Mouse (Mus musculus): Measurements from ENCODE around the gene Fars2. TPM values are rescaled to one million over a fixed set of nuclear protein-coding genes. Genes with fewer than 3 reads are reported as not detected.

Fars2 gene
- polyA plus RNA-seq, 1 experiment: 123 TPM

- H3K36me3 ChIP-seq (ENCODE audit: control insufficient read depth, insufficient read depth, low read length): no peaks in the 10 kb centered on the region
- H3K27me3 ChIP-seq (ENCODE audit: control insufficient read depth, insufficient read depth, low read length): no peaks in the 10 kb centered on the region
- no peak for TF ChIP-seq POLR2A (IDR thresholded peaks at IDR 0.05; ENCODE audit: control insufficient read depth, low read depth, low read length)
- peak; percentile 43; the same call in 1 of the 2 replicates for TF ChIP-seq CTCF (IDR thresholded peaks at IDR 0.05; ENCODE audit: control insufficient read depth, insufficient read depth, insufficient replicate concordance, low read depth, low read length)
- H3K4me3 ChIP-seq (ENCODE audit: control insufficient read depth, low read depth, low read length): no peak overlapping the region
- no peaks in the 10 kb centered on the region for H3K4me1 ChIP-seq (ENCODE audit: control insufficient read depth, insufficient read depth, low read length)
- H3K27ac ChIP-seq (ENCODE audit: control insufficient read depth, insufficient read depth, low read depth, low read length): no peak overlapping the region
Observed at GRCm38 (mm10) chr13:36282018-36282417, 164.8 kb downstream of the Fars2 start.

DNA sequence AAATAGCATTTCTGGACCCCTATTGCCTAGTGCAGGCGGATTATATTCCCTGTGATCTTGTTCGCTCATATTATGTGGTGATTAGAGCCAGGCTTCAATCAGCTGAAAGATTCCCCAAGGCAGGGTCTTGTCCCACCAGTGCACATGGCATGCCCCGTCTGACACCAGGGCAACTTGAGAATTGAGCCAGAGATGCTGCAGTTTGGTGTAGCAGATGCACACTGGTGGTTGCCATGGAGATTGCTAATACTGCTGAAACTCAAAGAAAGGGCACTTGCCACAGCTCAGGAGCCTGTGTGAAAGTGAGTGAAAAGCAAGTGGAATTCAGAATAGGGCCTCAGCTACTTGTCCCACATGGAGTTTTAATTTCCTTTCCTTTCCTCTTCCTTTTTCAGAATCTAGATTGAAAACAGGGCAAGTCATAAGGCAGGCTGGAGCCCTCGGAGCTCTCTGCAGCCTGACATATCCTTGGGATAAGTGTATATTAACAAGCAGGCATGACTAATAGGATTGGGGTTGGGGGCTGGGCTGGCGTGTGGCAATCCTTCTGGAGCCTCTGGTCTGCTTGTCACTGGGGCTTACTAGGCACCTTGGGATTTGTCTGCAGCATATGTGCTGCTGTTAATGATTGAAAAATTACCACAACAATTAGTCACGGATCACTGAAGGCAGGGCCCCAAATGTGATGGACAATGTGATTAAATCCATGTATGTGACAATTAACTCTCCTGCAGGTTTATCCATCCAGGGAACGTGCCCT, 165.8 kb downstream of the Fars2 start:
- no peak overlapping the region for H3K27ac ChIP-seq (ENCODE audit: control insufficient read depth, insufficient read depth, low read depth, low read length)
- no peaks in the 10 kb centered on the region for H3K27me3 ChIP-seq (ENCODE audit: control insufficient read depth, insufficient read depth, low read length)
- TF ChIP-seq CTCF (IDR thresholded peaks at IDR 0.05; ENCODE audit: control insufficient read depth, insufficient read depth, insufficient replicate concordance, low read depth, low read length): no peak
- no peak for TF ChIP-seq POLR2A (IDR thresholded peaks at IDR 0.05; ENCODE audit: control insufficient read depth, low read depth, low read length)
- no peaks in the 10 kb centered on the region for H3K4me1 ChIP-seq (ENCODE audit: control insufficient read depth, insufficient read depth, low read length)
- H3K4me3 ChIP-seq (ENCODE audit: control insufficient read depth, low read depth, low read length): no peak overlapping the region
- H3K36me3 ChIP-seq (ENCODE audit: control insufficient read depth, insufficient read depth, low read length): no peaks in the 10 kb centered on the region

GRCm38 (mm10) chr13:36283545-36284067, 166.4 kb downstream of the Fars2 start:
- H3K27me3 ChIP-seq (ENCODE audit: control insufficient read depth, insufficient read depth, low read length): no peaks in the 10 kb centered on the region
- H3K27ac ChIP-seq (ENCODE audit: control insufficient read depth, insufficient read depth, low read depth, low read length): no peak overlapping the region
- H3K4me3 ChIP-seq (ENCODE audit: control insufficient read depth, low read depth, low read length): no peak overlapping the region

GRCm38 (mm10) chr13:36284097-36284496, 166.9 kb downstream of the Fars2 start:
- TF ChIP-seq POLR2A (IDR thresholded peaks at IDR 0.05; ENCODE audit: control insufficient read depth, low read depth, low read length): no peak
- Histone ChIP-seq H3K4me3 (ENCODE audit: control insufficient read depth, low read depth, low read length) (no peak overlapping the region), H3K4me1 (ENCODE audit: control insufficient read depth, insufficient read depth, low read length) (no peaks in the 10 kb centered on the region), H3K27me3 (ENCODE audit: control insufficient read depth, insufficient read depth, low read length) (no peaks in the 10 kb centered on the region), H3K36me3 (ENCODE audit: control insufficient read depth, insufficient read depth, low read length) (no peaks in the 10 kb centered on the region), H3K27ac (ENCODE audit: control insufficient read depth, insufficient read depth, low read depth, low read length) (no peak overlapping the region)

More at GRCm38 (mm10) chr13:36283545-36284067, 166.4 kb downstream of the Fars2 start:
- TF ChIP-seq CTCF (IDR thresholded peaks at IDR 0.05; ENCODE audit: control insufficient read depth, insufficient read depth, insufficient replicate concordance, low read depth, low read length) (no peak), POLR2A (IDR thresholded peaks at IDR 0.05; ENCODE audit: control insufficient read depth, low read depth, low read length) (no peak)
- no peaks in the 10 kb centered on the region for H3K4me1 ChIP-seq (ENCODE audit: control insufficient read depth, insufficient read depth, low read length)
- no peaks in the 10 kb centered on the region for H3K36me3 ChIP-seq (ENCODE audit: control insufficient read depth, insufficient read depth, low read length)

- Histone ChIP-seq H3K4me1 (ENCODE audit: control insufficient read depth, insufficient read depth, low read length) (no peaks in the 10 kb centered on the region), H3K4me3 (ENCODE audit: control insufficient read depth, low read depth, low read length) (no peak overlapping the region), H3K36me3 (ENCODE audit: control insufficient read depth, insufficient read depth, low read length) (no peaks in the 10 kb centered on the region), H3K27ac (ENCODE audit: control insufficient read depth, insufficient read depth, low read depth, low read length) (no peak overlapping the region), H3K27me3 (ENCODE audit: control insufficient read depth, insufficient read depth, low read length) (no peaks in the 10 kb centered on the region)
- TF ChIP-seq CTCF (IDR thresholded peaks at IDR 0.05; ENCODE audit: control insufficient read depth, insufficient read depth, insufficient replicate concordance, low read depth, low read length): no peak
- TF ChIP-seq POLR2A (IDR thresholded peaks at IDR 0.05; ENCODE audit: control insufficient read depth, low read depth, low read length): no peak
Observed at GRCm38 (mm10) chr13:36285235-36285634, 168.0 kb downstream of the Fars2 start.

GRCm38 (mm10) chr13:36293511-36293910, 176.3 kb downstream of the Fars2 start:
- TF ChIP-seq CTCF (IDR thresholded peaks at IDR 0.05; ENCODE audit: control insufficient read depth, insufficient read depth, insufficient replicate concordance, low read depth, low read length): no peak
- no peak for TF ChIP-seq POLR2A (IDR thresholded peaks at IDR 0.05; ENCODE audit: control insufficient read depth, low read depth, low read length)
- Histone ChIP-seq H3K27me3 (ENCODE audit: control insufficient read depth, insufficient read depth, low read length) (no peaks in the 10 kb centered on the region), H3K27ac (ENCODE audit: control insufficient read depth, insufficient read depth, low read depth, low read length) (no peak overlapping the region), H3K4me1 (ENCODE audit: control insufficient read depth, insufficient read depth, low read length) (no peaks in the 10 kb centered on the region), H3K36me3 (ENCODE audit: control insufficient read depth, insufficient read depth, low read length) (no peaks in the 10 kb centered on the region), H3K4me3 (ENCODE audit: control insufficient read depth, low read depth, low read length) (no peak overlapping the region)

DNA sequence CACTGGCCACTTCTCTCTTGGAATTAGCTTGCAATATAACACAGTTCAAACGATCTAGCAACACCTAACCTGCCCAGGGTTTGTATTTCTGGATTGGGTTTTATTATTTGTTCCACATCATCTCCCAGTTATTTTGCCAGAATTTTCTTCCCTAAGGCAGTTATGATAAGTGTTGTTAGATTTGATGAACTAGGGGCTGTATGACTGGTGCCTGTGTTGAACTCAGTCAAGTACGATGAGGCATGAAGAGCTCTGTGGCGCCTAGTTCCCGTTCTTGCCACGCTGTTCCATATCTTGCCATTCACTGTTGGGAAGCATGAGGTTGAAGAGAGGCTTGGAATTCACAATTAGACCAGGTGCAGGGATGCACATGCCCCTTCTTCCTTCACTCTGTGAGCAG, 177.3 kb downstream of the Fars2 start:
- Histone ChIP-seq H3K4me3 (ENCODE audit: control insufficient read depth, low read depth, low read length) (no peak overlapping the region), H3K36me3 (ENCODE audit: control insufficient read depth, insufficient read depth, low read length) (no peaks in the 10 kb centered on the region), H3K27me3 (ENCODE audit: control insufficient read depth, insufficient read depth, low read length) (no peaks in the 10 kb centered on the region), H3K27ac (ENCODE audit: control insufficient read depth, insufficient read depth, low read depth, low read length) (no peak overlapping the region), H3K4me1 (ENCODE audit: control insufficient read depth, insufficient read depth, low read length) (no peaks in the 10 kb centered on the region)
- TF ChIP-seq POLR2A (IDR thresholded peaks at IDR 0.05; ENCODE audit: control insufficient read depth, low read depth, low read length): no peak
- TF ChIP-seq CTCF (IDR thresholded peaks at IDR 0.05; ENCODE audit: control insufficient read depth, insufficient read depth, insufficient replicate concordance, low read depth, low read length): no peak

Measured in testis, adult 2 months (tissue).